Mouse (Mus musculus): ENCODE results near the gene Ptpn13.

Ptpn13 gene

DNA sequence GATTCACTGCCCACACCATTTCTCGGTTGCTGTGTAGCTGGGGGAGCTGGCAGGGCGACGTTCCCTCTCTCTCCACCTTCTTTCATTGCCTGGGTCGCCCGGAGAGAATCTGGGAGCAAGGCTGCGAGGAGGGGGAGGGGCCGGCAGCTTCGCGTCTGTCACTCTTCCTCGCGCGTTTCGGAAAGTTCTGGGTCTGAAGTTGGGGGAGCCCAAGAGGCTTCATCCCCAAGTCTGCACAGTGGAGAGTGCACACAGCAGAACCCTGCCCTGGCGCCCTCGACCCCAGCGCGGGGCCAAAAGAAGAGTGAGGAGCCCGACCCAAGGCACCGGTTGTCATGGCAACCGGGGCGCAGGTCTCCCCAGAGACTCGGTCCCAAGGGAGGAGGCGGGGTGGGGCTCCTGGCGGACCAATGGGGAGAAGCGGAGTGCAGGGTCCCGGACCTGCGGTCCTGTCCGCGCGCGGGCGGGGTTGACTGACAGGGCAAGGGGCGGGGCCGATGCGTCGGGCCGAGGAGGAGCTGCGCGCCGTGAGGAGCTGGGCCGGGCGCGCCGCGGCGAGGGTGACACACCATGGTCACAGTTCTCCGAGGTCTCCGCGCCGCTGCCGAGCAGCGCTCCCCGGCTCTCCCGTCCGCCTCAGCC, at the start of gene Ptpn13:
Gene Ptpn13, plus strand, starts transcription at position 515 of the 642 bp plus-strand sequence.
- DNase-seq, result peak; percentile 88

DNA sequence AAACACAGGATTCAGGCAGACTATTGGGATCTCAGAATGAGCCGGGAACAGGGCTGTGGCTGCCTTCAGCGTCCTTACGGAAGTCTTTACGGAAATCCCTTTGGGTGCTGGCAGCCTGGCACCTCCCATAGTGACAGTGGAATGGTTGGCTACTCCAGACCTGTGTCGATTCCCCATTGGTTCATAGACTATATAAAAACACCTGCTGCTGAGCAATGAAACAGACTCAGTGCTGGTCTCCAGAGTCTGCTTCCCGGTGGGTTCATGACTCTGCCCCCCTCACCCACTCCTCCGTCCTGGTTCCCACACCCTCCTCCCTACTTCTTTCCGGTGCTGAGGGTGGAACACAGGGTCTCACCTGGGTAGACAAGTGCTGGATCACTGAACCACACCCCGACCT, 49.8 kb upstream of the Ptpn13 start:
- no peak for DNase-seq

DNA sequence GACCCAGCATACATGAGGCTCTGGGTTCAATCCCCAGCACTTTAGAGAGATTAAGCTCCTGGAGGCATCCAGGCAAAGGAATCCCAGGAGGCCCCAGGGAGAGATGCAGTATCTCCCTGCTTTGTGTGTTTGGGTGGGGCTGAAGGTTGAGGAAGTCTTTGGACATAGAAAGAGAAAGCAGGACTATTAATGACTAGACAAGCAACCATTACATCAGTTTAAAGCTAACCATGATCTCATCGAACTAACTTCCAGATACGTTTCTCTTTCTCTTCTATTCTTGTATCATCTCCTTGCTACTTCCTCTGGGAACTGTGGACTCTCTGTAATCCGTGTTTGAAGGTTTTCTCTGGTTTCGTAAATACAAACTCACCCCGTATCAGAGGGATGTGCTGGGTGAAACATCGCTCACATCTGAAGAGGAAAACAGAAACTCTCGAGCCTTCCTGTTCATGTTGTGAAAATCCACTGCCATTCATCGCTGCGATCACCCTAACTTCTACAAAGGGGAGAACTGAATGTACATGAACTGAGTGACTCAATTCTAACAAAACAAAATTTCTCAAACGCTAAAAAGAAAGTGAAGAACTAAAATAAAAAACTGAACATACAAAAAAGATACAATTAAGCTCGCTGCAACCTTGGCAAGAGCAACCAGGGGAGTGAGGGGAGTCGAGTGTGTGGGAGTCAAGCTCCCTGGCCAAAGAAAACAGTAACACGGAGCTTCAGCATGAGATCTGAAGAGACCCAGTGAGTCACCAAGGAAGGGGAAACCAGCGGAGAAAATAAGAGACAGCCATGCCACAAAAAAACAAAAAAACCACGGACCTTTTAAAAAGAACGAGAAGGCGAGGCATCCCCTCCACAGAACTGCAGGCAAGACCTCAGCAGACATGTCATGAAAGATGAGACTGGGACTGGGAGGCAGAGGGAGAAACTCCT, 48.4 kb upstream of the Ptpn13 start:
- DNase-seq, result no peak

DNA sequence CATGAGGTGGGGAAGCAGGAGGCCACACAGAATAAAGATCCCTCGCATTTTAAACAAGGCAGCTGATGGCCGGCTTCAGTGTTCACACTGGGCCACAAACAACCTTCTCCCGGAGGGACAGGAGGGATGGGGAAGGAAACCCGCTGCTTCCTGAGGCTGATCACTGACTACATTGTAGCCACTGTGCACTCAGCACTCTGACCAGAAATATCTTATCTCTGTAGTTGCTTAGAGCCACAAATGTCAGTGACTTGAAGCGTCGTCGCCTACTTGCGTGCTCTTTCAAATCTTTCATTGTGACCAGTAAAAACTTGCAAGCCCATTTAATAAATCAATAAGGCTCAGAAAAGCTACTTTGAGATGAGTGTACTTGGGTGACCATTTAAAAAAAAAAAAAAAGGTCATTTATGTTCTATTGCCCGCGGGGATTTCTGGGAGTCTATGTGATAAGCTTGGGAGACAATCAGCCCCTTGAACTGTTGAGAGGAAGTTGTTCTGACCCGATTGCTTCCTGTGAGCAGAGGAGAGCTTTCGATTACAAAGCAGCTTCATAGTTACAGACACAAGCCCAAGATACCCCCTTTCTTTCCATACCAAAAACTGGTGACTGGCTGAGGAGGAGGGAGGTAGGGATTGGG, 47.4 kb upstream of the Ptpn13 start:
- no peak for DNase-seq

- DNase-seq, result no peak
These were observed 44.0 kb upstream of the Ptpn13 start for GRCm38 (mm10) chr5:103380785-103381527.

- no peak for DNase-seq
These were observed 42.0 kb upstream of the Ptpn13 start for GRCm38 (mm10) chr5:103382951-103383350.

- no peak for DNase-seq
These were observed 41.0 kb upstream of the Ptpn13 start for GRCm38 (mm10) chr5:103384021-103384420.

DNA sequence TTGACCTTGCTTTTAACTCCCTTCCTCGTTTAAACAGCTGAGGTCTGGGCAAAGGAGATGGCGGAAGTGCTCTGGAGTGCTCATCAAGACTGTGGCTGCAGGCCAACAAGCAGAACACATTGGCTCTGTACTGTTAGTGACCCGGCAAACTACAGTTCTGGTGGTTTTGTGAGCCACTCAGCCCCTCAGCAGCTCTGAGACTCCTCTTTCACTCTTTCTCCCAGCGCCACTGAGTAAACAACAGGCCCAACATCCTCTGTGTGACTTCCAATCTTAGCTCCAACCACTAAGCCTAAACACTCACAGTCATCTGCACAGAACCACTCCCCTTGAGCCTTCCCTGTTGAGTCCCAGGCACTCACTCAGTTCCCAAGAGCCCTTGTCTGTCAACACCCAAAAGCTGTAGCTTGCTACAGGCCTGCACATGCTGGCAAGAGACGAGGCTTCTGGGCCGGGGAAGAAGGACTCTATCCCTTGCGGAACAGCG, 37.4 kb upstream of the Ptpn13 start:
- no peak for DNase-seq

GRCm38 (mm10) chr5:103389415-103389814, 35.6 kb upstream of the Ptpn13 start:
- DNase-seq, result no peak

GRCm38 (mm10) chr5:103393220-103393619, 31.8 kb upstream of the Ptpn13 start:
- DNase-seq, result no peak

DNA sequence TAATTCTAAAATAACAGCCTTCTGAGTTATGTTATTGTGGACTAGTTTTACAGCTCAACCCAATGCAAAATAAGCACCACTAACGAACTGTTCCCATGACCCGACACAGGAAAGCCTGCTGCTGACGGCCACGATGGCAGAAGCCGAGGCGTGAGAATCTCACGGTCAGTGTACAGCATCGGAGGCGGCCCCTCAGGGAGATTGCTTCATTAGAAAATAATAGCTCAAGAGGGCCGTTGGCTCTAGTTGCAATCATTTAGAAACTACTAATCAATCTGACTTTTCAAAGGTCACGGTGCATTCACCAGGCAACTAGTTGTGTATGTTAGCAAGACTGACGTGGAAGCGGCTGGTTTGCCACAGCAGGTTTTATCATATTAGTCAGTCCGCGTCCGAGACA, 31.2 kb upstream of the Ptpn13 start:
- DNase-seq, result no peak

DNA sequence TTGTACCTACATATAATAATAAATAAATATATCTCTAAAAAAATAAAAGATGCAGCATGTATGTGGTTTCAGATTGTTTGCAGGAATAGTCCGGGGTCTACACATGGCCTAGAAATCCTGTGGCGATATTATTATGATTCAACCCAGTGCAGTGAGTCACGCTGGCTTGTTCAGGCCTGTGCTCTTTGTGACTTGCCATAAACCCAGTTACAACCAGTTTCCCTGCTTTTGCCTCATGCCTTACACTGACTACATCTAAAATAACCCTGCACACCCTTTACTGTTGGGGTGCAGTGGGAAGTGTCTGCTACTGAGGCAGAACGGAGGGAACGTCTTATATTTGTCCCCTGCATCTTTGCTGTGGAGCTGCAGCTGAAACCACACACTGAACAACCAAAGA, 29.3 kb upstream of the Ptpn13 start:
- no peak for DNase-seq

GRCm38 (mm10) chr5:103397429-103397828, 27.6 kb upstream of the Ptpn13 start:
- DNase-seq, result no peak

DNA sequence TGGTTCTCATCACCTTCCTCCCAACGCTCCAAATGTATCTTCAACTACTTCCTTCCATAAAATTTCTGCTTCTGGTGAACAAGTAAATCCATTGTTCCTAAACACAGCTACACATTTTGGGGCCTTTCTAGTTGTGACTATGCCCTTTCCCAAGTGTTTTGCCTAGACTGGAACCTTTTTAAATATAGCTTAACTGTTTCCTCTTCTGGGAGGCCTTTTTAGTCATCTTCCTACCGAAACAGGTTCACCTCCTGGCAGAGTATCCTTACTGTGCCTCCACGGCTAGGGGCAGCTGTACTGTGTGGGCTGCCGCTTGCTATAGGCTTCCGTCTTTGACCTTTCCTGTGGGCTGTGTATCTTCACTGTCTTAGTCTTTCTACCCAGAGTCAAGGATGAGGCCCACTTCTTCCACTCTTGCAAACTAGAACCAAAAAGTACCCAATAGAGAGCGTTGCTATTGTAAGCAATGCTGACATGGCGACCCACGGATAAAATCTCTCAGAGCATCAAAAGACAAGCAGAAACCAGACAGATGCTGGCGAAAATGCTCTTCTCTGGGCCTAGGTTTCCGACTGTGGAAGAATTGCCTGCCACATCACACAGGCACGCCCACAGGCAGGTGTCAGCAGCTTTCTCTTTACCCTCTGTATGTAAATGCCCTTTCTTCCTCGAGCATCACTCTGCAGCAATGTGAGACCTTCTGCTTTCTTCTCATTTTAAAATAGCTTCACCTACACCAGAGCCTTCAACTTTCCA, 20.6 kb upstream of the Ptpn13 start:
- peak; percentile 42 for DNase-seq

GRCm38 (mm10) chr5:103405921-103406320, 19.1 kb upstream of the Ptpn13 start:
- DNase-seq, result no peak

DNA sequence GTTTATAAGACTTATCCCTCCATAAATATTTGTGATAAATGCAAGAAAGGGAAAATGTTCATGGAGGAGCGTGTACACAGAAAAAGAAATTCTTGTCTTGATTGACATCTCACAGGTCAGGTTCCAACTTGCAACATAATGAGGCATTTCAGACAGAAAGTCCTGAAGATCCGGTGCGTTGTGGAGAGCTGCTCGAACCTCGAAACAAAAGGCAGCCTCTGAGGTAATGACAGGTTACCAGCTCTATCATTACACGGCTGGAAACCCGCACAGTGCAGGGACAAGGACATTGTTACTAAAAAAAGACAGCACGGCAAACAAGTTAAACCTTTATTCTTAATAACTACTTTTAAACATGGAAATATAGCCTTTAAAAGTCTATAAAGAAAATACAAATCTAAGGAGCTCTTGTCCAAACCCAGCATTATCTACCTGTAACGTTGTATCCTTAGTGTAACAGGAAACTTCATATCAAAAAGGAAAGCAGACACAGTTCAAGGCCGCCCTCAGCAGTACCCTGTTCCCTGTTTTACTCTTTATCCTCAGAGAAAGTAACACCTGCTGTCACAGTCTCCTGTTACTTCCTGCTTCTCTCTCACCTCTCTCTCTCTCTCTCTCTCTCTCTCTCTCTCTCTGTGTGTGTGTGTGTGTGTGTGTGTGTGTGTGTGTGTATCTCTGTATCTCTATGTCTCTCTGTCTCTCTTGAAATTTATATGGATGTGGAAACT, 12.8 kb upstream of the Ptpn13 start:
- no peak for DNase-seq

- DNase-seq, result no peak
These were observed 10.4 kb upstream of the Ptpn13 start for GRCm38 (mm10) chr5:103414542-103414941.

GRCm38 (mm10) chr5:103418009-103418408, 7.0 kb upstream of the Ptpn13 start:
- no peak for DNase-seq

- no peak for DNase-seq
These were observed 6.1 kb upstream of the Ptpn13 start for GRCm38 (mm10) chr5:103418886-103419285.

DNA sequence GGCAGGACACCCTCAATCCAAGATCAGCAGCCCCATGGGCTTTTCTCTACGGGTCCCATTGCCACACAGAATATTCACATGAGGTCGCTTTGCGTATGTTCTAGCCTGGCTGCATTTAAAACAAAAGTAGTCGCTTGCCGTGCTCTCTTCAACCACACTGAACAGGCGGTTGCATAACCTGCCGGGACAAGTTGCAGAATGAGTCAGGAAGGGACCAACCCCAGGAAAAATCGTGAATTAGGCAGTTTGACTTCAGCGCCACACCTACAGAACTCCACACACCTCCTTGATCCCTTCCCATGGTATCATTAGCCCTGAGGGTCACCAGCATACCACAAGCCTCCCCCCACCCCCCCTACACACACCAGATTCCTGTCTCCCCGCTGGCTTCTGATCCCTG, 4.4 kb upstream of the Ptpn13 start:
- no peak for DNase-seq

DNA sequence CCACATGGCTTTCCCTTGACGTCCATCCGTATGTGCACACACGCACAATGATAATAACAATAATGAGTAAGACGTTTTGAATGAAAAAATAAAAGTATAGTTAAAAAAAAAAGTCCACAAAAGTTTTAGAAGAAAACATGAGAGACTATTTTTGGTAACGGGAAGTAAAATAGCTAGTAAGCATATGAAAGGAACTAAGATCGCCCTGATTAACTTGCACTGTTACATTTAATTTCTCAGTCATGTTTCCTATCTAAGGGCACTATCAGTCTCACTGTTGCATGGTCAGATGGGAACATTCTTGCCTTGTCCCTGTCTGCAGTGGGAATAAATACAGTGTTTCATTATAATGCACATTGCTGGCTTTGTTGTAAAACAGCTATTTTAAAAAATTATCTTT, 2.4 kb upstream of the Ptpn13 start:
- DNase-seq, result no peak

Data from thymus, postnatal 25 days (tissue).